Mouse (Mus musculus) ES-Bruce4 (cell line): ENCODE results near the gene H3f3b. TPM values are rescaled to one million over a fixed set of nuclear protein-coding genes. Genes with fewer than 3 reads are reported as not detected.

Source experiments
- H3K27ac ChIP-seq: 2 replicates; pipeline ENCODE4 v1.5.1; 2012; ENCODE audit warnings: low read length, inconsistent platforms; ENCODE audit not compliant: insufficient read depth
- H3K27me3 ChIP-seq: 2 replicates; pipeline ENCODE4 v1.6.1; 2012; ENCODE audit warnings: mild to moderate bottlenecking, low read length, inconsistent platforms; ENCODE audit not compliant: control insufficient read depth, poor library complexity, insufficient read depth, severe bottlenecking
- H3K36me3 ChIP-seq: 2 replicates; pipeline ENCODE4 v1.6.1; 2012; ENCODE audit warnings: inconsistent platforms, mild to moderate bottlenecking, low read length, moderate library complexity; ENCODE audit not compliant: control insufficient read depth, poor library complexity, insufficient read depth, severe bottlenecking
- H3K4me1 ChIP-seq: one replicate; pipeline ENCODE4 v1.8.1; 2011; ENCODE audit warnings: low read length; ENCODE audit not compliant: control insufficient read depth, insufficient read depth
- H3K4me3 ChIP-seq: 2 replicates; pipeline ENCODE4 v1.5.1; 2011; ENCODE audit warnings: low read depth, mild to moderate bottlenecking, low read length
- H3K9ac ChIP-seq: 2 replicates; pipeline ENCODE4 v1.6.1; 2012; ENCODE audit warnings: low read depth, mild to moderate bottlenecking, inconsistent platforms; ENCODE audit not compliant: poor library complexity, severe bottlenecking
- H3K9me3 ChIP-seq: replicated peaks from 2 replicates; pipeline ENCODE4 v1.6.1; 2012; ENCODE audit warnings: mild to moderate bottlenecking, low read length, inconsistent platforms; ENCODE audit not compliant: control insufficient read depth, poor library complexity, insufficient read depth, severe bottlenecking
- CTCF ChIP-seq: IDR thresholded peaks from one replicate; pipeline ENCODE4 v1.8.1; 2011; ENCODE audit warnings: low read depth, low read length
- EP300 ChIP-seq: IDR thresholded peaks from 2 replicates; pipeline ENCODE4 v1.6.1; 2011; ENCODE audit warnings: low read depth, low read length; ENCODE audit not compliant: insufficient read depth
- POLR2A ChIP-seq: IDR thresholded peaks from one replicate; pipeline ENCODE4 v1.8.1; 2011; ENCODE audit warnings: low read length; ENCODE audit not compliant: insufficient read depth
- polyA plus RNA-seq: library from polyadenylated mRNA; stranded (reverse); fragments of >200 nt; gene quantifications from 2 replicates; pipeline ENCODE4 v1.2.4, GENCODE M21; 2011; ENCODE audit warnings: low read depth; ENCODE audit not compliant: missing spikeins, insufficient read depth, insufficient read length

Gene H3f3b
- polyA plus RNA-seq, 1 experiment = 457 TPM

DNA sequence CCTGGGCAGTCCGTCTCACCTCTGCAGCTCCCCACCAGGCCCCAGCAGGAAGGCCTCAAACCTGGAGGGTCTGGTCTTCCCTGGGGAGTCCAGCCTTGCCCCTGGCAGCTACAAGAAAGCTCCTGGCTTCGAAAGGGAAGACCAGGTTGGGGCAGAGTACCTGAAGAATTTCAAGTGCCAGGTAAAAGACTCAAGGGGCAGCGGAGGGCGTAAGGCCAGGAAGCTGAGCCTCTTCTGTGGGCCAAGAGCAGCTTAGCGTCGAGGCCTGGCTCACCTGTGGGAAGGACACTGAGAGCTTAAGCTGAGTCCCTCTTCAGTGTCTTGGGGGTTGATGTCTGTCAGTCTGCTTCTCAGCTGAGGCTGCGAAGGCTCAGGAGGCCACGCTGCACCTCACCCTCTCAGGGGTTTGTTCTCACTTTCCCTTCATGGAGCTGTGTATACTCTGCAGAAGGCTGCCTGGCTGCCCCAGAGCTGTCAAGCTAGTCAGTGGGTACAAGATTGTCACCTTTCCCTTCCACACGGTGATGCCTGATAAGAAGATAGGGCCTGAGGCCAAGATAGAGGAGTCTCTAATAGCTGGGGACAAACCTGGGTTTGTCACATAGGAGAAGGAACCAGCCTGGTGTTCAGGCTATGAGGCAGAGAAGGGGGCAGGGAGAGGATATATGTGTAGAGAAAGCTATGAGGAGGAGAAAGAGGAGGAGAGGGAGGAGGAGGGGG, 25.9 kb upstream of the H3f3b start:
- H3K4me3 ChIP-seq = no peak overlapping the region
- no peaks in the 10 kb centered on the region for H3K9me3 ChIP-seq
- TF ChIP-seq EP300 = no peak
- no peak for TF ChIP-seq CTCF
- TF ChIP-seq POLR2A = no peak
- H3K36me3 ChIP-seq = peaks cover 46% of the 10 kb centered on the region
- no peaks in the 10 kb centered on the region for H3K4me1 ChIP-seq
- H3K27me3 ChIP-seq = no peaks in the 10 kb centered on the region
- H3K27ac ChIP-seq = no peak overlapping the region
- H3K9ac ChIP-seq = no peak overlapping the region

DNA sequence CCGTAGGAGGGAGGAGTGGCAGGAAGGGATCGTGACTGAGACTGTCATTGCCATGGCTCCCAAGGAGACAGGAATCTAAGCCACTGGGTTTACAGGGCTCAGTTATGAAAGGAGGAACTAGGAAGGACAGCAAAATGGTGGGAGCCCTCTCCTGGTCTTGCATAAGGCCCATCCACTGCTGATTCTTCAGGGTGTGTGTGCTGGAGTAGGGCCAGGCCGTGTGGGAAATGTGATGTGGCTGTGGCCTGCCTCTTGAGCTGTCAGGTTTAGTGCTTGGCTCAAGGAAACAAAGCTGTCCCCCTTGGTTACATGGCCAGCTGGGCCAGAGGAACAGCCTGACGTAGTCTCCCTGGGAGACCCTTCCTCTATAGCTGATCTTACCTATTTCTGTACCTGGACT, 22.4 kb upstream of the H3f3b start:
- TF ChIP-seq POLR2A = no peak
- Histone ChIP-seq H3K36me3 (peaks cover 46% of the 10 kb centered on the region), H3K9ac (no peak overlapping the region), H3K4me1 (no peaks in the 10 kb centered on the region), H3K27me3 (no peaks in the 10 kb centered on the region), H3K9me3 (no peaks in the 10 kb centered on the region), H3K4me3 (no peak overlapping the region), H3K27ac (no peak overlapping the region)

DNA sequence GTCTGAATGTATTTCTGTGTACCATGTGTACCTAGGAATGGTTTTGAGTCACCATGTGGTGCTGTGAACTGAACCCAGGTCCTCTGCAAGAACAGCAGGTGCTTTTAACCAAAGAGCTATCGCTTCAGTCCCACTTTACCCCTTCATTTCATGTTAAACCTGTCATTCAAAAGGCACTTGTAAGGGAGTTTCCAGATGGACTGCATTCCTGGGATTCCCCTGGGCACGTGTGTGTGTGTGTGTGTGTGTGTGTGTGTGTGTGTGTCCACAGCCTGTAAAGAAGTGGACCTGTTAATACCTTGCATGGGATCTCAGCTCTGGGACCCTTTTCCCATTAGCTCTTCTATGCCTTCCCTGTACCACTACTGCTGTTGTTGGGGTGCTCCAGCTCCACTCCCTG, 21.8 kb upstream of the H3f3b start:
- no peak overlapping the region for H3K4me3 ChIP-seq
- no peaks in the 10 kb centered on the region for H3K4me1 ChIP-seq
- H3K9ac ChIP-seq = no peak overlapping the region
- TF ChIP-seq EP300 = no peak
- no peak for TF ChIP-seq POLR2A
- TF ChIP-seq CTCF = no peak
- no peak overlapping the region for H3K27ac ChIP-seq
- peaks cover 42% of the 10 kb centered on the region for H3K36me3 ChIP-seq
- no peaks in the 10 kb centered on the region for H3K27me3 ChIP-seq
- no peaks in the 10 kb centered on the region for H3K9me3 ChIP-seq

DNA sequence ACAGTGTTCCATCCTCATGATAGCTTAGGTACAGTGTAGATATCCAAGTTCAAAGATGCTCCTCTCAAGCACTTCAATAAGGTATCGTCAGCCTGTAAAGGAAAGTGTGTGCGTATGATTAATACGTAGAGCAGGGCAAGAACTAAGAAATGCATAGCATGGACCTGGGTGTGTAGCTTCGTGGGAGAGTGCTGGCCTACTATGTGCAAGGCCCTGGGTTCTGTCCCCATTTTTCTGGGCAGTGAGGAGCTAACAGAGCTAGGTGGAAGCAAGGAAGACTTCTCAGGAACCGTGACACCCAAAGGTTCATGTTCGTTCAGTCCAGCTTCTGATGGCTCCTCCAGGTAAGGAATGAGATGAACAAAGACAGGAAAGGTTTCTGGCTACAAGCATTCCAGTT, 17.4 kb upstream of the H3f3b start:
- H3K36me3 ChIP-seq = peaks cover 31% of the 10 kb centered on the region
- no peaks in the 10 kb centered on the region for H3K27me3 ChIP-seq
- no peak overlapping the region for H3K4me3 ChIP-seq
- H3K9me3 ChIP-seq = no peaks in the 10 kb centered on the region; the same call in 1 of the 2 replicates
- H3K9ac ChIP-seq = no peak overlapping the region
- TF ChIP-seq CTCF (no peak), EP300 (no peak), POLR2A (no peak)
- no peak overlapping the region for H3K27ac ChIP-seq
- H3K4me1 ChIP-seq = no peaks in the 10 kb centered on the region

DNA sequence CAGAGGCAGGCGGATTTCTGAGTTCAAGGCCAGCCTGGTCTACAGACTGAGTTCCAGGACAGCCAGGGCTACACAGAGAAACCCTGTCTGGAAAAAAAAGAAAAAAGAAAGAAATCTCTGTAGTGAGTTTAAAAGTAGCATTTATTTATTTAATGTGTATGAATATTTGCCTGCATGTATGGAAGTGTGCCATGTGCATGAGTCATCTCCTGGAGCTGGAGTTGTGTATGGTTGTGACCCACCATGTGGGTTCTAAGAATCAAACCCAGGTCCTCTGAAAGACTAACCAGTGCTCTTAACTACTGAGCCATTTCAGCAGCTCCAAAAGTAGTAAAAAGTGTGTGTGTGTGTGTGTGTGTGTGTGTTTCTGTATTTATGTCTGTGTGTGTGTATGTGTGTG, 15.5 kb upstream of the H3f3b start:
- no peaks in the 10 kb centered on the region; the same call in 1 of the 2 replicates for H3K9me3 ChIP-seq
- no peaks in the 10 kb centered on the region for H3K4me1 ChIP-seq
- no peak overlapping the region for H3K27ac ChIP-seq
- TF ChIP-seq CTCF = no peak
- TF ChIP-seq EP300 = no peak
- TF ChIP-seq POLR2A = no peak
- H3K36me3 ChIP-seq = peaks cover 31% of the 10 kb centered on the region
- H3K9ac ChIP-seq = no peak overlapping the region
- no peak overlapping the region for H3K4me3 ChIP-seq
- H3K27me3 ChIP-seq = no peaks in the 10 kb centered on the region

DNA sequence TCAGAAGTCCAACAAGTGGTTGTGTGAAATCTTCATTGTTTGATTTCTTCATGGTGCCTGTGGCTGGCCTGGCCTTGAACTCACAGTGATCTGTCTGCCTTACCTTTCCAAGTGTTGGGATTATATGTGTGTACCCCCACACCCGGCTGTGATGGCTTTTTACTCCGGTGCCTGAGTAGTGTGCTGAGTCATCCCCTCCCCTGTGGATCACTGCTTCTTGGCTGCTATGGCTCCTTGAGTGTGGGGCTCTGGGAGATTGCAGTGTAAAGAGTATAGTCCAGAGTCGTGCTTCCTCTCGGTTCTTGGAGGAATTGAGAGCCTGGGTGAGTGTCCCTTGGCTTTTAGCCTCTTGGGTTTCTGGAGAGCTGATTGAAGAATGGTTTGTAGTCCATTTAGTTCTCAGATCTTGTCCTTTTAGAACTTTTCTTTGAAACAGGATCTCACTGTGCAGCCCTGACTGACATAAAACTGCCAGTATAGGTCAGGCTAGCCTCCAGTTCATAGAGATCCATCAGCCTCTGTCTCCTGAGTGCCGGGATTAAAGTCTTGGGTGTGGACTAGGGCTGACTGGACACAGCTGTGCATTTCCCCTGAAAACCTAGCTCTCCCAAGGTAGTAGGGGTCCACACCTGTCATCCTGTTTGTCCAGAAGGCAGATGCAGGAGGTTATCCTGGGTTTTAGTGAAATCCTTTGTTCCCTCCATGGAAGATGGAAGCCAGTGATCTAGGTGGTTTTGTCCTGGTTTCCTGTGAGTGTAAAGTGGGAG, 14.8 kb upstream of the H3f3b start:
- TF ChIP-seq CTCF (no peak), EP300 (no peak), POLR2A (no peak)

More for the DNA sequence above, 14.8 kb upstream of the H3f3b start:
- no peaks in the 10 kb centered on the region; the same call in 1 of the 2 replicates for H3K9me3 ChIP-seq
- H3K4me3 ChIP-seq = no peak overlapping the region
- H3K9ac ChIP-seq = no peak overlapping the region
- peaks cover 25% of the 10 kb centered on the region for H3K36me3 ChIP-seq
- H3K4me1 ChIP-seq = no peaks in the 10 kb centered on the region
- no peaks in the 10 kb centered on the region for H3K27me3 ChIP-seq
- peak overlapping the region; percentile 1; the same call in 1 of the 2 replicates for H3K27ac ChIP-seq
